Mouse (Mus musculus) lung, postnatal 0 days (tissue): ENCODE results near the gene Ap1g2. TPM values are rescaled to one million over a fixed set of nuclear protein-coding genes. Genes with fewer than 3 reads are reported as not detected.

ENCODE experiments used
- ATAC-seq: fragments of 200-750 bp; cut with Nextera tagmentation; 2 replicates; pipeline ENCODE4 v1.8.0; 2017; ENCODE audit warnings: moderate library complexity
- DNase-seq: peaks from one replicate; pipeline ENCODE4 v3.0.0-alpha.2; 2016; ENCODE audit warnings: low spot score
- H3K27ac ChIP-seq: fragments of 300-500 bp; sonication (generic); 2 replicates; pipeline ENCODE4 v1.5.1; 2014; ENCODE audit warnings: antibody characterized with exemption, mild to moderate bottlenecking, low read length, mixed read lengths
- H3K27me3 ChIP-seq: fragments of 300-500 bp; sonication (generic); replicated peaks from 2 replicates; pipeline ENCODE4 v1.6.1; 2014; ENCODE audit warnings: low read length, mixed read lengths; ENCODE audit not compliant: insufficient read depth
- H3K36me3 ChIP-seq: fragments of 300-500 bp; sonication (generic); 2 replicates; pipeline ENCODE4 v1.6.1; 2014; ENCODE audit warnings: low read length, mixed read lengths; ENCODE audit not compliant: insufficient read depth
- H3K4me1 ChIP-seq: fragments of 300-500 bp; sonication (generic); 2 replicates; pipeline ENCODE4 v1.6.1; 2014; ENCODE audit warnings: antibody characterized with exemption, low read depth, low read length, mixed read lengths; ENCODE audit not compliant: insufficient read depth
- H3K4me2 ChIP-seq: fragments of 300-500 bp; sonication (generic); replicated peaks from 2 replicates; pipeline ENCODE4 v1.6.1; 2014; ENCODE audit warnings: low read depth, mild to moderate bottlenecking, low read length, moderate library complexity, mixed read lengths
- H3K4me3 ChIP-seq: fragments of 300-500 bp; sonication (generic); 2 replicates; pipeline ENCODE4 v1.5.1; 2014; ENCODE audit warnings: low read depth, low read length
- H3K9ac ChIP-seq: fragments of 300-500 bp; sonication (generic); replicated peaks from 2 replicates; pipeline ENCODE4 v1.6.1; 2014; ENCODE audit warnings: low read depth, mild to moderate bottlenecking
- H3K9me3 ChIP-seq: fragments of 300-500 bp; sonication (generic); 2 replicates; pipeline ENCODE4 v1.6.1; 2016; ENCODE audit warnings: low read length, mixed read lengths
- CTCF ChIP-seq: IDR thresholded peaks from 2 replicates; pipeline ENCODE4 v1.5.1; 2016; ENCODE audit warnings: antibody characterized with exemption, mild to moderate bottlenecking
- EP300 ChIP-seq: IDR thresholded peaks from 2 replicates; pipeline ENCODE4 v1.6.1; 2016; ENCODE audit warnings: antibody characterized with exemption, mild to moderate bottlenecking, control low read depth
- WGBS: fragments of 180-500 bp; shearing (Covaris S2); extraction: QIAGEN DNeasy Blood & Tissue Kit; methylation state at CpG from one replicate; pipeline ENCODE4 v1.1.7; 2014; 5-methylcytosine and 5-hydroxymethylcytosine counted together
- polyA plus RNA-seq: library from polyadenylated mRNA; unstranded; fragments of >200 nt; fragmentation: Nextera tagmentation; extraction: Ambion mirVana; gene quantifications from 2 replicates; pipeline ENCODE4 v1.2.1, GENCODE M21; 2015

Gene Ap1g2
- polyA plus RNA-seq, 1 experiment from 2014 or later = 11.5 TPM

DNA sequence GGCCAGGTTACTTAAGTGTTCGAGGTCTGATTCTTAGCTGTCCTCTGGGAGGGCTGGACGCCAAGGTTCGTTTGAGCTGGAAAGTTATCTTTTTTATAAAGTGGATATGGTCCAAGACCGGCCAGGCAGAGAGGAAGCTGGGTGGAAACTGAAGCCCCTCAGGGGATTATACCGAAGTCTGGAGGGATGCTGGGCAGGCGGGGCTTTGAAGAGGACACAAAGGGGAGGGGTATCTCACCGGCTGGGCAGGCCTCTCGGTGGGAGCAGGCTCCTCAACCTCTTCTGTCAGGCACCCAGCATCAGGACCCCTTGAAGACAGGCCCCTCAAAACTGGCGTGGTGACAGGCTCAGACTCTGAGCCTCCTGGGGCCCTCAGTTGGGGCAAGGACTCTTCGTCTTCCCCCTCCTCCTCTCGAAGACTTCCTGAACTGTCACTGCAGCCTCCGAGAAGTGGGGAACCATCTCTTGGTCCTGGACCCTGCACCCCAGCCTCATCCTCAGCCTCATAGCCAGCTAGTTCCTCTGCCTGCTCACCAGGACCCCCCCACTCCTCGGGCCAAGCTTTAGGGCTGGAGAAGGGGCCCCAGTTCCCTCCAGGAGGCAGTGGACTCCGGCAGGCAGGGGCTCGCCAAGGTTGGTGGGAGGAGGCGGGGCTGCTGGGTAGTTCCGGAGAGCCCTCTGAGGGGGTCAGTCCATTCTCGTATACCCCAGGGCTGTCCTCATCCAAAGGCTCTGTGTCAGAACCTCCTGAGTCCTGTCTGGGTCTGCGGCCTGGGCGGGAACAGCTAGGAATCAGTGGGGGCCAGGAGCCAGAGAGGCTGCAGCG lies 2.9 kb upstream of the Ap1g2 start:
- 13% methylated on average over 18 of the region's 21 CpGs for WGBS
- H3K4me3 ChIP-seq = no peak overlapping the region
- H3K4me2 ChIP-seq = no peak overlapping the region
- no peak for DNase-seq
- H3K9me3 ChIP-seq = no peaks in the 10 kb centered on the region
- no peak for ATAC-seq
- no peak for TF ChIP-seq EP300
- TF ChIP-seq CTCF = no peak
- 0 out of 2 replicates have a peak, but pooled peaks cover 4% of the 10 kb centered on the region for H3K4me1 ChIP-seq
- peaks cover 27% of the 10 kb centered on the region for H3K27me3 ChIP-seq
- no peak overlapping the region for H3K9ac ChIP-seq
- H3K36me3 ChIP-seq = no peaks in the 10 kb centered on the region
- no peak overlapping the region for H3K27ac ChIP-seq

DNA sequence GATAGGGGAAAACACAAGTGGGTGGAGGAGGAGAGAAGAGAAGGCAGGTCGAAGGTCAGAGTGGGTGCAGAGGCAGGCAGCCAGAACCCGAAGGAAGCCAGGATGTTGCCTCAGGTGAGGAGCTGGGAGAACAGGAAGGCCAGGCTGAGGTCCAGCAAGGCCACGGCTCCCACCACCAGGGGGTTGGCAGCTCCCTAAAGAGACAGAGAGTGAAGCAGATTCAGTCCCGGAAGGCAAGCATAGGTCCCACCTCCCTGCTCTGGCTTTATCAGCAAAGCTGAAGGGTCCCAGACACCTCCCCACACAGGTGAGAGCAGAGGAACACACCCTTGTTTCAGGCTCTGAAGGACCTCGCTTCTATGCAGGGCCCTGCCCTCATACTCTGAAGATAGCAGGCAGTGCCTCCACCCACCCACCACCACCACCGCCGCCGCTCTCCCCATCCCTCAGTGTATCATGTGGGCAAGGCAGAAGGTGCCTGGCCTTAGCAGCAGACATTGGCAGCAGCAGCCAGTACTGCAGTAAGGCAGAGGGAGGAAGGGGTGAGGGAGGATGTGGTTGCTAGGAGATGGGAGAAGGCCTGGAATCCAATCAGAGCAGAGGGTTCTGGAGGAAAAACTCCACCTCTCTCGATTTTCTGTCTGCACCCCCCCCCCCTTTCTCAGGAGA lies 1.9 kb upstream of the Ap1g2 start:
- 24% methylated on average over 9 of the region's 9 CpGs for WGBS
- no peaks in the 10 kb centered on the region for H3K36me3 ChIP-seq

DNA sequence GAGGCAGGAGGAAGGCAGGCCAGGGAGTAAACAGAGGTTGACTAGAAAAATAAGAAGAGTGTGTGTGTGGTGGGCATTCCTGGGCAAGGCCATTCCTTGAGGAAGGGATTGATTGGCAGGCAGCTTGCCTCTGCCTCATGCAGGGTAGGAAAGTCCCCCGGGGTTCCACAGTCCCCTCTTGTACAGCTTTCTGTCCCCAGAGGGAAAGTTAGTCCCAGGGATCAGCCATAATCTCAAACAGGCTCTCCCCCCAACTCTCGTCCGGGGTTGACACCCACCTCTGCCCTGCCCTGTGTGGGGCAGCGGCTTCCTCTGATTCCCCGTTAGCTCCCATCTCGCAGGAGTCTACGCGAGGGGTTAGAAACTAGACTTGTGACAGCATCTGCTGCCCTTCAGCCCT lies 597 bp upstream of the Ap1g2 start:
- no peak overlapping the region for H3K9ac ChIP-seq
- ATAC-seq (no peak), DNase-seq (no peak)
- 0 out of 2 replicates have a peak, but pooled peaks cover 4% of the 10 kb centered on the region for H3K4me1 ChIP-seq
- H3K4me3 ChIP-seq = no peak overlapping the region
- no peak overlapping the region for H3K4me2 ChIP-seq
- 0 out of 2 replicates have a peak, but pooled peaks cover 2% of the 10 kb centered on the region for H3K36me3 ChIP-seq
- H3K27ac ChIP-seq = no peak overlapping the region
- 80% methylated on average over 8 of the region's 8 CpGs for WGBS
- TF ChIP-seq CTCF = no peak
- TF ChIP-seq EP300 = no peak
- no peaks in the 10 kb centered on the region for H3K9me3 ChIP-seq
- H3K27me3 ChIP-seq = peaks cover 14% of the 10 kb centered on the region; the same call in 1 of the 2 replicates

More for the DNA sequence above, 1.9 kb upstream of the Ap1g2 start:
- H3K4me2 ChIP-seq = no peak overlapping the region
- no peak overlapping the region for H3K9ac ChIP-seq
- no peak for TF ChIP-seq CTCF
- no peak for TF ChIP-seq EP300
- DNase-seq (no peak), ATAC-seq (no peak)
- 0 out of 2 replicates have a peak, but pooled peaks cover 4% of the 10 kb centered on the region for H3K4me1 ChIP-seq
- H3K4me3 ChIP-seq = no peak overlapping the region
- H3K9me3 ChIP-seq = no peaks in the 10 kb centered on the region
- H3K27me3 ChIP-seq = peaks cover 18% of the 10 kb centered on the region; the same call in 1 of the 2 replicates
- H3K27ac ChIP-seq = no peak overlapping the region

DNA sequence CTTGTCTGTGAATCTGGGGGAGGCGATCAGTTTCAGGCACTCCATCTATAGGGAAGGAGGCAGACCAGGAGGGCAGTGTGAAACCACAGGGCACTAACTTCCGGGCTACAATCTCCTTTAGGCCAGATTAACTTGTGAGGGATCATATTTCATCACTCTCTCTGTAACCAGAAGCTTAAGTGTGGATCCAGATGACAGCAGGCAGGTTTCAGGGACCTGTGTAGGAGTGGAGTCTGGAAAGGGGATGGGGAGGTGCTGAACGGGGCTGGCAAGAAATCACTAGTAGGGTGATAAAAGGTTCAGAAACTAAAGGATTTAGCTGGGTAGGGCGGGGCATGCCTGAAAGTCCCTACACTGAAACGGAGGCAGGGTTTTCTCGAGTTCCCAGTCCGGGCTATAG lies 1.0 kb downstream of the Ap1g2 start:
- H3K27me3 ChIP-seq = peaks cover 9% of the 10 kb centered on the region; the same call in 1 of the 2 replicates
- TF ChIP-seq CTCF (no peak), EP300 (no peak)
- no peak overlapping the region for H3K9ac ChIP-seq
- no peaks in the 10 kb centered on the region for H3K9me3 ChIP-seq
- DNase-seq (no peak), ATAC-seq (no peak)
- H3K36me3 ChIP-seq = 0 out of 2 replicates have a peak, but pooled peaks cover 2% of the 10 kb centered on the region
- no peak overlapping the region for H3K27ac ChIP-seq
- 0 out of 2 replicates have a peak, but pooled peaks cover 4% of the 10 kb centered on the region for H3K4me1 ChIP-seq
- 8% methylated on average over 7 of the region's 7 CpGs for WGBS
- H3K4me2 ChIP-seq = peak overlapping the region; percentile 94
- peak overlapping the region; percentile 54 for H3K4me3 ChIP-seq

DNA sequence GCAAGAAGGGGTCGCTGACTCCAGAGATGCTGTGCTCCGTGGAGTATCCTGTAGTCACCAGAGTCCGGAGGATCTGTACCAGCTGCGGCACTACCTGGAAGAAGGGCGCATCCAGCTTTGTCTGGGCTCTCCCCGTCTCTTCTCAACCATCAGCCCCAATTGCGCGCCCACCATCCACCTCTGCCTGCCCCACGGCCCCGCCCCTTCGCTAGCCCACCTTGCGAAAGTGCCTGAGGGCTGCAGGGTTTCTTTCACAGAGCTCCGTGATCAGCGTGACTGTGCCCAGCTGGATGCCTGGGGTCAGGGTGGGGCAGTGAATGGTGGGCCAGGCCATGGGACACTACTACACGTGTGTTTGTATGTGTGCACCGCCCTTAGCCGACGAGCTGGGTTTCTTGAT lies 2.0 kb downstream of the Ap1g2 start:
- Histone ChIP-seq H3K4me3 (no peak overlapping the region), H3K36me3 (peaks cover 7% of the 10 kb centered on the region; the same call in 1 of the 2 replicates), H3K27me3 (no peaks in the 10 kb centered on the region), H3K9me3 (no peaks in the 10 kb centered on the region), H3K9ac (no peak overlapping the region), H3K27ac (no peak overlapping the region), H3K4me2 (no peak overlapping the region), H3K4me1 (0 out of 2 replicates have a peak, but pooled peaks cover 4% of the 10 kb centered on the region)
- no peak for TF ChIP-seq EP300
- no peak for TF ChIP-seq CTCF
- DNase-seq (no peak), ATAC-seq (no peak)
- 88% methylated on average over 18 of the region's 18 CpGs for WGBS

DNA sequence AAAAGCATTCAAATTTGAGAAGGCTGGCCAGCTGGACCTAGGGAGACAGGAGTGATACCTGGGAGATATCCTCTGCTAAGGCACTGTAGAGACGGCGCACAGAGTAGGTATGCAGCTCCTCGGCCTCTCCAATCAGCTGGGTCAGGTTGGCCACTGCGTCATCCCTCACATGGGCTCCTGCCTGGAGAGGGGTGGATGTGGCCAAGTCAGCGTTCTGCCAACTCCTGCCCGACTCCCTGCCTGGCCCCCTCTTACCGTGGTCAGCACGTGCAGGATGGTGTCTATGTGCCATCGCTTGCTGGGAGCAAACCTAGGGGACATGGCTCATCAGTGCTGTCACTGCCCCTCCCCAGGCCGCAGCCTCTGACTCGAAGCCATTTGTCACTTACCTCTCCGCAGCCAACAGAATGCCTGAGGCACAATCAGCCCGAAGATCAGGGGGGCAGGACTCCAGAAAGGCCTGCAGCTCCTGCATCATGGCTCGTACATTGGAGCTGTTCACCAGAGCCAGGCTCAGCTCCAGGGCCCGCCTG lies 4.1 kb downstream of the Ap1g2 start:
- WGBS = 79% methylated on average over 14 of the region's 15 CpGs
- Histone ChIP-seq H3K4me2 (no peak overlapping the region), H3K4me1 (0 out of 2 replicates have a peak, but pooled peaks cover 8% of the 10 kb centered on the region), H3K36me3 (peaks cover 7% of the 10 kb centered on the region; the same call in 1 of the 2 replicates), H3K27me3 (no peaks in the 10 kb centered on the region), H3K27ac (no peak overlapping the region), H3K9ac (no peak overlapping the region), H3K4me3 (no peak overlapping the region), H3K9me3 (no peaks in the 10 kb centered on the region)
- TF ChIP-seq EP300 (no peak), CTCF (no peak)
- DNase-seq (no peak), ATAC-seq (no peak)
